Mouse (Mus musculus) midbrain, embryonic 14.5 days (tissue): ENCODE measurements at regions not wholly inside any gene's neighbourhood (a gene's known extent, or its start where the extent isn't known, plus 50 kb on each side); places are given as distances from the start of the nearest gene placed in this dataset.

Source experiments
- ATAC-seq: fragments of 200-750 bp; cut with Nextera tagmentation; 2 replicates; pipeline ENCODE4 v1.8.0; 2017; ENCODE audit warnings: moderate number of reproducible peaks, moderate library complexity; ENCODE audit not compliant: low FRiP score, low TSS enrichment
- DNase-seq: peaks from one replicate; pipeline ENCODE4 v3.0.0-alpha.2; 2015
- H3K27ac ChIP-seq: fragments of 300-500 bp; sonication (generic); replicated peaks from 2 replicates; pipeline ENCODE4 v1.5.1; 2014; ENCODE audit warnings: mild to moderate bottlenecking, low read depth, low read length, moderate library complexity
- H3K27me3 ChIP-seq: fragments of 300-500 bp; sonication (generic); 2 replicates; pipeline ENCODE4 v1.6.1; 2014; ENCODE audit warnings: low read length, control low read depth, mixed read lengths; ENCODE audit not compliant: control insufficient read depth, insufficient read depth
- H3K36me3 ChIP-seq: fragments of 300-500 bp; sonication (generic); 2 replicates; pipeline ENCODE4 v1.6.1; 2014; ENCODE audit warnings: low read length, control low read depth; ENCODE audit not compliant: control insufficient read depth, insufficient read depth
- H3K4me1 ChIP-seq: fragments of 300-500 bp; sonication (generic); 2 replicates; pipeline ENCODE4 v1.6.1; 2014; ENCODE audit warnings: mild to moderate bottlenecking, antibody characterized with exemption, low read length, control low read depth; ENCODE audit not compliant: control insufficient read depth, insufficient read depth
- H3K4me2 ChIP-seq: fragments of 300-500 bp; sonication (generic); 2 replicates; pipeline ENCODE4 v1.6.1; 2014; ENCODE audit warnings: mild to moderate bottlenecking, low read length, moderate library complexity
- H3K4me3 ChIP-seq: fragments of 300-500 bp; sonication (generic); replicated peaks from 2 replicates; pipeline ENCODE4 v1.5.1; 2014; ENCODE audit warnings: low read depth, low read length
- H3K9ac ChIP-seq: fragments of 300-500 bp; sonication (generic); replicated peaks from 2 replicates; pipeline ENCODE4 v1.6.1; 2014; ENCODE audit warnings: mild to moderate bottlenecking, low read length, moderate library complexity
- H3K9me3 ChIP-seq: fragments of 300-500 bp; sonication (generic); 2 replicates; pipeline ENCODE4 v1.6.1; 2016; ENCODE audit warnings: low read length, control low read depth, mixed read lengths; ENCODE audit not compliant: control insufficient read depth
- WGBS: fragments of 180-500 bp; shearing (Covaris S2); extraction: QIAGEN DNeasy Blood & Tissue Kit; methylation state at CpG from one replicate; pipeline ENCODE4 v1.1.7; 2014; 5-methylcytosine and 5-hydroxymethylcytosine counted together

- Histone ChIP-seq H3K4me3 (no peak overlapping the region), H3K4me2 (no peak overlapping the region), H3K27me3 (no peaks in the 10 kb centered on the region), H3K9me3 (no peaks in the 10 kb centered on the region), H3K4me1 (0 out of 2 replicates have a peak, but pooled peaks cover 3% of the 10 kb centered on the region), H3K27ac (no peak overlapping the region), H3K9ac (no peak overlapping the region), H3K36me3 (no peaks in the 10 kb centered on the region)
- no peak for DNase-seq
- ATAC-seq, result no peak
- WGBS, result 89% methylated on average over 9 of the region's 9 CpGs
Measured at GRCm38 (mm10) chr3:107387314-107388087, 54.0 kb upstream of the Rbm15 start.

DNA sequence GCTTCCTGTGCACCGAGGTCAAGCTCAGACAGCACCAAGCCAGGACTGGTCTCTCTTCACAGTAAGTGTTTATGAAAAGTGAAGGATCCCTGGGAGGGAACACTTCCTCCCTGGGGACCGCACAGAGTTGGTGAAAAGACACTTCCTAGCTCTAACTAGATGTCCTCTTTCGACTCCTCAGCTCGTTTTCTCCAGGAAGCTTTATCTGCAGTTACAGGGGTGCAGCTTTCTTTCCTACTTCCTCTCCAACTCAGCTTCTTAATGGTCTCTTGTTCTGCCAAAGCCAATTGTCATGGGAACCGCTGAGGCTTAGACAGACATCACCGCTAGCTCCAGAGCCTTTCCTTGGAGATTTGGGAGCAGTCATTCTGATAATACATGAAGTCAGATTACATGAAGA lies 53.0 kb upstream of the Rbm15 start:
- no peak overlapping the region for H3K4me2 ChIP-seq
- H3K36me3 ChIP-seq, result no peaks in the 10 kb centered on the region
- no peak overlapping the region for H3K4me3 ChIP-seq
- ATAC-seq, result no peak
- WGBS, result 55% methylated on average over 6 of the region's 6 CpGs
- peak; percentile 8 for DNase-seq
- H3K27ac ChIP-seq, result no peak overlapping the region
- H3K27me3 ChIP-seq, result no peaks in the 10 kb centered on the region
- H3K4me1 ChIP-seq, result 0 out of 2 replicates have a peak, but pooled peaks cover 3% of the 10 kb centered on the region
- no peak overlapping the region for H3K9ac ChIP-seq
- H3K9me3 ChIP-seq, result no peaks in the 10 kb centered on the region
